Mouse (Mus musculus) CH12.LX (cell line): ENCODE data around the gene Lrig3. TPM values are rescaled to one million over a fixed set of nuclear protein-coding genes. Genes with fewer than 3 reads are reported as not detected.

Experiments
- DNase-seq: peaks from one replicate; pipeline ENCODE4 v3.0.0-alpha.2; 2013; ENCODE audit errors: extremely low read depth
- H3K27ac ChIP-seq: 2 replicates; pipeline ENCODE4 v1.5.1; 2012; ENCODE audit warnings: low read depth, mild to moderate bottlenecking, control low read depth, moderate library complexity; ENCODE audit not compliant: insufficient read depth
- H3K27me3 ChIP-seq: replicated peaks from 2 replicates; pipeline ENCODE3; 2012; ENCODE audit warnings: inconsistent platforms
- H3K36me3 ChIP-seq, 2 experiments: replicated peaks in 1 of 2; 2 replicates each; pipeline versions ENCODE3 to v1.6.1; 2012; ENCODE audit warnings: inconsistent platforms in 1 of 2, low read length in 1 of 2, mild to moderate bottlenecking in 1 of 2, mixed read lengths in 1 of 2, moderate library complexity in 1 of 2; ENCODE audit not compliant: control insufficient read depth in 1 of 2, insufficient read depth in 1 of 2
- H3K4me1 ChIP-seq, 2 experiments: 2 replicates each; pipeline ENCODE4 v1.6.1; 2012; ENCODE audit warnings: inconsistent platforms in 1 of 2, moderate library complexity in 1 of 2; ENCODE audit not compliant: insufficient read depth in 2 of 2, control insufficient read depth in 1 of 2
- H3K4me2 ChIP-seq: 2 replicates; pipeline ENCODE4 v1.6.1; 2012; ENCODE audit warnings: low read depth, mild to moderate bottlenecking, control low read depth; ENCODE audit not compliant: poor library complexity, insufficient read depth, severe bottlenecking
- H3K4me3 ChIP-seq, 3 experiments: fragments of 150-350 bp in 1 of 3; sonication (generic) in 1 of 3; replicated peaks in 1 of 3; 2 replicates each; pipeline versions ENCODE3 to v1.5.1; 2011 to 2012; ENCODE audit warnings: low read depth in 2 of 3, low read length in 2 of 3, mild to moderate bottlenecking in 2 of 3, moderate library complexity in 2 of 3, control low read depth in 1 of 3, improper control_type of control experiment in 1 of 3, inconsistent platforms in 1 of 3, mixed read lengths in 1 of 3; ENCODE audit not compliant: poor library complexity in 1 of 3
- H3K79me2 ChIP-seq: replicated peaks from 2 replicates; pipeline ENCODE4 v1.6.1; 2012; ENCODE audit warnings: mild to moderate bottlenecking, moderate library complexity; ENCODE audit not compliant: control insufficient read depth, poor library complexity, insufficient read depth, severe bottlenecking; ENCODE audit errors: extremely low read depth
- H3K9ac ChIP-seq: 2 replicates; pipeline ENCODE4 v1.6.1; 2012; ENCODE audit warnings: low read depth, mild to moderate bottlenecking, control low read depth, moderate library complexity; ENCODE audit not compliant: insufficient read depth
- H3K9me3 ChIP-seq: replicated peaks from 2 replicates; pipeline ENCODE3; 2012; ENCODE audit warnings: low read length, inconsistent platforms, mixed read lengths
- BHLHE40 ChIP-seq: IDR thresholded peaks from 2 replicates; pipeline ENCODE4 v1.6.1; 2011; ENCODE audit warnings: mild to moderate bottlenecking, low read depth, low read length, improper control_type of control experiment
- CHD1 ChIP-seq: IDR thresholded peaks from 2 replicates; pipeline ENCODE4 v1.6.1; 2012; ENCODE audit warnings: low read depth, low read length, improper control_type of control experiment, inconsistent platforms
- E2F4 ChIP-seq: IDR thresholded peaks from 2 replicates; pipeline ENCODE4 v1.6.1; 2011; ENCODE audit warnings: low read depth, low read length, improper control_type of control experiment; ENCODE audit not compliant: insufficient replicate concordance
- IRF4 ChIP-seq: IDR thresholded peaks from 2 replicates; pipeline ENCODE4 v1.6.1; 2014; ENCODE audit warnings: low read depth, mild to moderate bottlenecking, inconsistent platforms, low read length, improper control_type of control experiment
- JUN ChIP-seq: IDR thresholded peaks from 2 replicates; pipeline ENCODE4 v1.6.1; 2011; ENCODE audit warnings: low read depth, mild to moderate bottlenecking, low read length, improper control_type of control experiment, moderate library complexity; ENCODE audit not compliant: insufficient read depth
- JUND ChIP-seq: conservative IDR thresholded peaks from 2 replicates; pipeline ENCODE4 v1.6.1; 2011; ENCODE audit warnings: low read depth, low read length, improper control_type of control experiment
- KAT2A ChIP-seq: IDR thresholded peaks from 2 replicates; pipeline ENCODE4 v1.6.1; 2012; ENCODE audit warnings: low read length, improper control_type of control experiment, inconsistent platforms; ENCODE audit not compliant: insufficient replicate concordance
- MAFK ChIP-seq: IDR thresholded peaks from 2 replicates; pipeline ENCODE4 v1.6.1; 2011; ENCODE audit warnings: low read length, improper control_type of control experiment; ENCODE audit not compliant: insufficient replicate concordance
- MAX ChIP-seq: IDR thresholded peaks from 2 replicates; pipeline ENCODE4 v1.6.1; 2011; ENCODE audit warnings: low read length, improper control_type of control experiment
- MXI1 ChIP-seq: IDR thresholded peaks from 2 replicates; pipeline ENCODE4 v1.6.1; 2011; ENCODE audit warnings: mild to moderate bottlenecking, low read depth, low read length, improper control_type of control experiment
- MYC ChIP-seq: IDR thresholded peaks from 2 replicates; pipeline ENCODE4 v1.6.1; 2011; ENCODE audit warnings: low read depth, mild to moderate bottlenecking, improper control_type of control experiment, low read length
- RCOR1 ChIP-seq: conservative IDR thresholded peaks from 2 replicates; pipeline ENCODE4 v1.6.1; 2012; ENCODE audit warnings: low read depth, mild to moderate bottlenecking, inconsistent platforms, low read length, improper control_type of control experiment
- SIN3A ChIP-seq: IDR thresholded peaks from 2 replicates; pipeline ENCODE4 v1.6.1; 2012; ENCODE audit warnings: low read length, improper control_type of control experiment, inconsistent platforms
- SMC3 ChIP-seq: IDR thresholded peaks from 2 replicates; pipeline ENCODE4 v1.6.1; 2011; ENCODE audit warnings: low read depth, low read length, improper control_type of control experiment
- TBP ChIP-seq: conservative IDR thresholded peaks from 2 replicates; pipeline ENCODE4 v1.6.1; 2011; ENCODE audit warnings: low read depth, low read length, improper control_type of control experiment
- TCF12 ChIP-seq: IDR thresholded peaks from 2 replicates; pipeline ENCODE4 v1.6.1; 2014; ENCODE audit warnings: low read depth, mild to moderate bottlenecking, inconsistent platforms, low read length, improper control_type of control experiment
- UBTF ChIP-seq: IDR thresholded peaks from 2 replicates; pipeline ENCODE4 v1.6.1; 2012; ENCODE audit warnings: low read depth, mild to moderate bottlenecking, inconsistent platforms, low read length, improper control_type of control experiment, moderate library complexity
- USF2 ChIP-seq: conservative IDR thresholded peaks from 2 replicates; pipeline ENCODE4 v1.6.1; 2011; ENCODE audit warnings: low read depth, low read length, improper control_type of control experiment
- ZKSCAN1 ChIP-seq: IDR thresholded peaks from 2 replicates; pipeline ENCODE4 v1.6.1; 2012; ENCODE audit warnings: low read depth, inconsistent platforms, low read length, improper control_type of control experiment, borderline replicate concordance
- dilution Hi-C: fragments of 300-500 bp; cut with MboI; formaldehyde crosslinking; loops from 2 replicates; pipeline ENCODE4 v1.14.3; 2020; ENCODE audit warnings: low sequenced_read_pairs; ENCODE audit not compliant: extremely low pct_unique_long_range_greater_than_20kb, extremely low pct_ligation_motif_present
- in situ Hi-C: fragments of 300-500 bp; cut with MboI; formaldehyde crosslinking; loops from 3 replicates; pipeline ENCODE4 v1.14.3; 2019; ENCODE audit warnings: low sequenced_read_pairs, low pct_ligation_motif_present, low pct_unique_long_range_greater_than_20kb, mixed read lengths
- polyA plus RNA-seq: library from polyadenylated mRNA; unstranded; fragments of >175 nt; gene quantifications from 2 replicates; pipeline ENCODE4 v1.2.1, GENCODE M21; 2012; ENCODE audit warnings: low read depth; ENCODE audit not compliant: insufficient read length
- total RNA-seq, 2 experiments: library from RNA; depleted of rRNA; stranded (reverse); fragments of 300-350 nt in 1 of 2; fragments of >200 nt in 1 of 2; gene quantifications; 2 replicates each; pipeline ENCODE4 v1.2.3; 2012 to 2014

The Lrig3 gene
- total and polyA plus RNA-seq, 3 experiments, result not detected

- no peak for DNase-seq
- TF ChIP-seq UBTF (no peak), JUND (no peak), BHLHE40 (no peak), MAX (no peak), TBP (no peak), SIN3A (no peak), KAT2A (no peak), E2F4 (no peak)
- no peaks in the 10 kb centered on the region for H3K36me3 ChIP-seq
- H3K4me2 ChIP-seq, result no peak overlapping the region
- H3K79me2 ChIP-seq, result no peaks in the 10 kb centered on the region
- no peak overlapping the region for H3K27ac ChIP-seq
- no peak overlapping the region for H3K4me3 ChIP-seq
- dilution Hi-C loops, result no loop called here
- peaks cover 64% of the 10 kb centered on the region for H3K9me3 ChIP-seq
- H3K27me3 ChIP-seq, result no peaks in the 10 kb centered on the region
- no peak overlapping the region for H3K9ac ChIP-seq
- no peaks in the 10 kb centered on the region for H3K4me1 ChIP-seq
- in situ Hi-C loops, result no loop called here
Measured at GRCm38 (mm10) chr10:125967436-125968160, 1.6 kb downstream of the Lrig3 start.

- dilution Hi-C loops (no loop called here), in situ Hi-C loops (no loop called here)
- DNase-seq, result no peak
- TF ChIP-seq IRF4 (no peak), JUN (no peak), JUND (no peak), E2F4 (no peak), CHD1 (no peak), MAFK (no peak), MAX (no peak), ZKSCAN1 (no peak), SMC3 (no peak), USF2 (no peak), RCOR1 (no peak), TCF12 (no peak), MYC (no peak), MXI1 (no peak), TBP (no peak)
- H3K4me3 ChIP-seq, result no peak overlapping the region
- H3K9me3 ChIP-seq, result peaks cover 65% of the 10 kb centered on the region
- no peak overlapping the region for H3K4me2 ChIP-seq
- no peak overlapping the region for H3K27ac ChIP-seq
- no peaks in the 10 kb centered on the region for H3K4me1 ChIP-seq
- H3K36me3 ChIP-seq, result no peaks in the 10 kb centered on the region
- H3K9ac ChIP-seq, result no peak overlapping the region
- H3K79me2 ChIP-seq, result no peaks in the 10 kb centered on the region
- no peaks in the 10 kb centered on the region for H3K27me3 ChIP-seq
Measured at GRCm38 (mm10) chr10:125968191-125969132, 2.5 kb downstream of the Lrig3 start.
